Mouse (Mus musculus): Measurements from ENCODE around the gene Taf3. TPM values are rescaled to one million over a fixed set of nuclear protein-coding genes. Genes with fewer than 3 reads are reported as not detected.

The Taf3 gene
- total and polyA plus RNA-seq, 3 experiments: 8.3 to 20.9 TPM; not detected in 1

GRCm38 (mm10) chr2:9969734-9970133, 78.7 kb downstream of the Taf3 start:
- Histone ChIP-seq H3K4me3 (ENCODE audit: control insufficient read depth in 1 of 2, insufficient read depth in 1 of 2, low read depth in 2 of 2, low read length in 2 of 2) (no peak overlapping the region), H3K27me3 (ENCODE audit: control insufficient read depth in 1 of 2, insufficient read depth in 2 of 2, low read length in 2 of 2) (no peaks in the 10 kb centered on the region), H3K9ac (ENCODE audit: control insufficient read depth, low read depth, low read length, poor library complexity, severe bottlenecking) (no peak overlapping the region), H3K79me2 (ENCODE audit: control insufficient read depth, insufficient read depth, low read length, poor library complexity) (peaks cover 3% of the 10 kb centered on the region; the same call in 1 of the 2 replicates), H3K9me3 (replicated peaks; ENCODE audit: insufficient read depth, low read length) (no peaks in the 10 kb centered on the region), H3K27ac (ENCODE audit: control insufficient read depth, low read depth, low read length) (no peak overlapping the region), H3K4me1 (ENCODE audit: control insufficient read depth in 1 of 2, insufficient read depth in 2 of 2, low read length in 2 of 2) (peaks cover 3 to 12% of the 10 kb centered on the region in 2 experiments; a peak in 3 of 4 replicates), H3K36me3 (ENCODE audit: control insufficient read depth in 1 of 2, insufficient read depth in 2 of 2, low read length in 2 of 2) (peaks cover 0 to 16% of the 10 kb centered on the region in 2 experiments; a peak in 2 of 4 replicates)
- no peak for DNase-seq (ENCODE audit: low read depth, low spot score)
- TF ChIP-seq POLR2AphosphoS5 (IDR thresholded peaks at IDR 0.05; ENCODE audit: borderline replicate concordance, low read depth, low read length): no peak
- TF ChIP-seq HCFC1 (IDR thresholded peaks at IDR 0.05; ENCODE audit: low read depth, low read length): no peak
- TF ChIP-seq ELF1 (IDR thresholded peaks at IDR 0.05; ENCODE audit: low read depth, low read length): no peak
- TF ChIP-seq E2F4 (IDR thresholded peaks at IDR 0.05; ENCODE audit: borderline replicate concordance, low read depth, low read length): no peak
- TF ChIP-seq BHLHE40 (IDR thresholded peaks at IDR 0.05; ENCODE audit: borderline replicate concordance, low read depth, low read length): no peak
- TF ChIP-seq RAD21 (IDR thresholded peaks at IDR 0.05; ENCODE audit: low read depth, low read length): no peak
- no peak for TF ChIP-seq JUND (IDR thresholded peaks at IDR 0.05; ENCODE audit: low read depth, low read length)
- no peak for TF ChIP-seq NRF1 (IDR thresholded peaks at IDR 0.05; ENCODE audit: insufficient read depth, low read depth, low read length, poor library complexity, severe bottlenecking)
- TF ChIP-seq KAT2A (conservative IDR thresholded peaks at IDR 0.05; ENCODE audit: low read depth, low read length): no peak
- TF ChIP-seq ZMIZ1 (IDR thresholded peaks at IDR 0.05; ENCODE audit: low read depth, low read length): no peak
- no peak for TF ChIP-seq UBTF (IDR thresholded peaks at IDR 0.05; ENCODE audit: borderline replicate concordance, insufficient read depth, low read depth, low read length)
- no peak for TF ChIP-seq ZC3H11A (IDR thresholded peaks at IDR 0.05; ENCODE audit: low read depth, low read length)
- TF ChIP-seq POLR2A (IDR thresholded peaks at IDR 0.05; ENCODE audit: control insufficient read depth in 1 of 2, insufficient read depth in 1 of 2, low read depth in 1 of 2, low read length in 2 of 2, poor library complexity in 1 of 2): no peak
- no peak for TF ChIP-seq SIN3A (IDR thresholded peaks at IDR 0.05; ENCODE audit: low read length)
- no peak for TF ChIP-seq NELFE (IDR thresholded peaks at IDR 0.05; ENCODE audit: low read depth, low read length)
- no peak for TF ChIP-seq TCF12 (IDR thresholded peaks at IDR 0.05; ENCODE audit: low read depth, low read length)
- no peak for TF ChIP-seq SMC3 (IDR thresholded peaks at IDR 0.05; ENCODE audit: low read depth, low read length)
- TF ChIP-seq USF1 (IDR thresholded peaks at IDR 0.05; ENCODE audit: low read depth, low read length): no peak

- H3K9ac ChIP-seq (ENCODE audit: control insufficient read depth, low read depth, low read length, poor library complexity, severe bottlenecking): no peak overlapping the region
- TF ChIP-seq JUND (IDR thresholded peaks at IDR 0.05; ENCODE audit: low read depth, low read length): no peak
- TF ChIP-seq POLR2AphosphoS2 (IDR thresholded peaks at IDR 0.05; ENCODE audit: low read length): no peak
- no peak for TF ChIP-seq EP300 (IDR thresholded peaks at IDR 0.05; ENCODE audit: low read depth in 1 of 2, low read length in 2 of 2)
- no peak for TF ChIP-seq MAZ (IDR thresholded peaks at IDR 0.05; ENCODE audit: low read depth, low read length)
- no peak for TF ChIP-seq MAFK (IDR thresholded peaks at IDR 0.05; ENCODE audit: borderline replicate concordance, low read depth, low read length)
- TF ChIP-seq CHD1 (IDR thresholded peaks at IDR 0.05; ENCODE audit: low read depth, low read length): no peak
- TF ChIP-seq RCOR1 (IDR thresholded peaks at IDR 0.05; ENCODE audit: low read depth, low read length): no peak
- no peak for TF ChIP-seq RAD21 (IDR thresholded peaks at IDR 0.05; ENCODE audit: low read depth, low read length)
- no peak for TF ChIP-seq ZC3H11A (IDR thresholded peaks at IDR 0.05; ENCODE audit: low read depth, low read length)
- no peak for TF ChIP-seq MYB (IDR thresholded peaks at IDR 0.05; ENCODE audit: low read depth, low read length)
- no peak for DNase-seq (ENCODE audit: low read depth, low spot score)
- peaks cover 5 to 15% of the 10 kb centered on the region in 2 experiments for H3K4me1 ChIP-seq (ENCODE audit: control insufficient read depth in 1 of 2, insufficient read depth in 2 of 2, low read length in 2 of 2)
- H3K27ac ChIP-seq (ENCODE audit: control insufficient read depth, low read depth, low read length): no peak overlapping the region
- H3K4me3 ChIP-seq (ENCODE audit: control insufficient read depth in 1 of 2, insufficient read depth in 1 of 2, low read depth in 2 of 2, low read length in 2 of 2): no peak overlapping the region
- H3K27me3 ChIP-seq (ENCODE audit: control insufficient read depth in 1 of 2, insufficient read depth in 2 of 2, low read length in 2 of 2): no peaks in the 10 kb centered on the region
- H3K79me2 ChIP-seq (ENCODE audit: control insufficient read depth, insufficient read depth, low read length, poor library complexity): peaks cover 5% of the 10 kb centered on the region; the same call in 1 of the 2 replicates
- peaks cover 0 to 18% of the 10 kb centered on the region in 2 experiments; a peak in 2 of 4 replicates for H3K36me3 ChIP-seq (ENCODE audit: control insufficient read depth in 1 of 2, insufficient read depth in 2 of 2, low read length in 2 of 2)
- no peaks in the 10 kb centered on the region for H3K9me3 ChIP-seq (replicated peaks; ENCODE audit: insufficient read depth, low read length)
These were observed 81.8 kb downstream of the Taf3 start for GRCm38 (mm10) chr2:9966634-9967033.

Measured in MEL (cell line).